Mouse (Mus musculus) C2C12 (cell line): ENCODE results near the gene Prdm10.

Experiments
- CEBPB ChIP-seq: IDR thresholded peaks from one replicate; pipeline ENCODE4 v1.6.1; 2011; ENCODE audit warnings: low read depth, mild to moderate bottlenecking, control low read depth, moderate library complexity
- CTCF ChIP-seq: IDR thresholded peaks from one replicate; pipeline ENCODE4 v1.5.1; 2011; ENCODE audit not compliant: control insufficient read depth, insufficient read depth, insufficient read length
- FOSL1 ChIP-seq: IDR thresholded peaks from one replicate; pipeline ENCODE4 v1.8.0; 2011; ENCODE audit warnings: mild to moderate bottlenecking, low read length; ENCODE audit not compliant: poor library complexity, insufficient read depth, severe bottlenecking
- MYOG ChIP-seq: IDR thresholded peaks from one replicate; pipeline ENCODE4 v1.6.1; 2011; ENCODE audit not compliant: control insufficient read depth, insufficient read length; ENCODE audit errors: extremely low read depth
- USF1 ChIP-seq: IDR thresholded peaks from one replicate; pipeline ENCODE4 v1.6.1; 2011; ENCODE audit warnings: low read depth, mild to moderate bottlenecking, control low read depth, moderate library complexity

- TF ChIP-seq CTCF = no peak
- no peak for TF ChIP-seq USF1
- no peak for TF ChIP-seq FOSL1
- no peak for TF ChIP-seq MYOG
- TF ChIP-seq CEBPB = no peak
Measured at GRCm38 (mm10) chr9:31283044-31283443, 2.7 kb downstream of the Prdm10 start.
